Mouse (Mus musculus) intestine, postnatal 0 days (tissue): ENCODE results near the gene Olfr575. TPM values are rescaled to one million over a fixed set of nuclear protein-coding genes. Genes with fewer than 3 reads are reported as not detected.

Experiments
- ATAC-seq: fragments of 200-750 bp; cut with Nextera tagmentation; 2 replicates; pipeline ENCODE4 v1.8.0; 2017; ENCODE audit warnings: mild to moderate bottlenecking, moderate TSS enrichment, moderate library complexity
- H3K27ac ChIP-seq: fragments of 300-500 bp; sonication (generic); 2 replicates; pipeline ENCODE4 v1.5.1; 2014; ENCODE audit warnings: mild to moderate bottlenecking, low read depth, low read length, moderate library complexity
- H3K27me3 ChIP-seq: fragments of 300-500 bp; sonication (generic); replicated peaks from 2 replicates; pipeline ENCODE4 v1.6.1; 2014; ENCODE audit warnings: low read length, mixed read lengths; ENCODE audit not compliant: control insufficient read depth, insufficient read depth
- H3K36me3 ChIP-seq: fragments of 300-500 bp; sonication (generic); 2 replicates; pipeline ENCODE4 v1.6.1; 2014; ENCODE audit warnings: mild to moderate bottlenecking, moderate library complexity; ENCODE audit not compliant: control insufficient read depth, insufficient read depth
- H3K4me1 ChIP-seq: fragments of 300-500 bp; sonication (generic); replicated peaks from 2 replicates; pipeline ENCODE4 v1.6.1; 2014; ENCODE audit warnings: antibody characterized with exemption, low read length, mixed read lengths; ENCODE audit not compliant: control insufficient read depth, insufficient read depth
- H3K4me2 ChIP-seq: fragments of 300-500 bp; sonication (generic); replicated peaks from 2 replicates; pipeline ENCODE4 v1.6.1; 2014; ENCODE audit warnings: low read depth, mild to moderate bottlenecking, moderate library complexity
- H3K4me3 ChIP-seq: fragments of 300-500 bp; sonication (generic); 2 replicates; pipeline ENCODE4 v1.5.1; 2014; ENCODE audit warnings: low read depth, low read length
- H3K9ac ChIP-seq: fragments of 300-500 bp; sonication (generic); 2 replicates; pipeline ENCODE4 v1.6.1; 2014; ENCODE audit warnings: mild to moderate bottlenecking, low read depth, low read length
- H3K9me3 ChIP-seq: fragments of 300-500 bp; sonication (generic); 2 replicates; pipeline ENCODE4 v1.6.1; 2016; ENCODE audit warnings: mixed run types; ENCODE audit not compliant: control insufficient read depth
- CTCF ChIP-seq: sonication (generic); IDR thresholded peaks from 2 replicates; pipeline ENCODE4 v1.5.1; 2016; ENCODE audit warnings: low read depth, mild to moderate bottlenecking, control low read depth, antibody characterized with exemption, moderate library complexity
- WGBS: fragments of 180-500 bp; shearing (Covaris S2); extraction: QIAGEN DNeasy Blood & Tissue Kit; methylation state at CpG from one replicate; pipeline ENCODE4 v1.1.7; 2014; 5-methylcytosine and 5-hydroxymethylcytosine counted together
- polyA plus RNA-seq: library from polyadenylated mRNA; unstranded; fragments of >200 nt; fragmentation: Nextera tagmentation; extraction: Ambion mirVana; gene quantifications from 2 replicates; pipeline ENCODE4 v1.2.1, GENCODE M21; 2015

Olfr575 gene
- polyA plus RNA-seq, 1 experiment from 2014 or later = not detected

DNA sequence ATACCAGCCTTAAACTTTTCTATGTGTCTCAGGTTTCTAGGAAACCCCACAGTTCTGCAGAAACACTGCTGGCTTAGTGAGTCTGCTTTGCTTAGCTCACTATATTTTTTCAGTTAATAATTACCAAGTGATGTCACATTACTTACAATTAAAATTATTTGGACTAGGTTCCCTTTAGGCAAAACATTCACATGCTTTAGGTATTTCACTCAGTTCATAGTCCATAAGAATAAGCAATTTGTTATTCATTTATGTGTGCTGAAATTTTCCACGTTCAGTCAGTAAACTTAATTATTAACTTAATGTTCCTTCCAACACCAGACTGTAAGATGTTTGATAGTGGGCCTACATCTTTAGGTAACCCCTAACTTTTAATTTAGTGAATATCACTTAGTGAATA lies 7.8 kb downstream of the Olfr575 start:
- Histone ChIP-seq H3K9ac (no peak overlapping the region), H3K4me2 (no peak overlapping the region), H3K4me3 (no peak overlapping the region), H3K27ac (no peak overlapping the region), H3K4me1 (no peaks in the 10 kb centered on the region), H3K27me3 (no peaks in the 10 kb centered on the region), H3K9me3 (no peaks in the 10 kb centered on the region), H3K36me3 (no peaks in the 10 kb centered on the region)
- TF ChIP-seq CTCF = no peak
- WGBS = 32% methylated on average over 1 of the region's 1 CpGs
- no peak for ATAC-seq

- Histone ChIP-seq H3K4me2 (no peak within 1 kb of the TSS), H3K4me3 (no peak within 1 kb of the TSS), H3K4me1 (no peaks in the 10 kb centered on the region), H3K9me3 (no peaks in the 10 kb centered on the region), H3K36me3 (no peaks in the 10 kb centered on the region), H3K27me3 (no peaks in the 10 kb centered on the region), H3K9ac (no peak within 1 kb of the TSS), H3K27ac (no peak within 1 kb of the TSS)
- TF ChIP-seq CTCF = no peak
- WGBS = 87% methylated on average over 1 of the region's 1 CpGs
- no peak for ATAC-seq
Measured at GRCm38 (mm10) chr7:102948167-102948566, 10.4 kb downstream of the Olfr575 start, which contains the start of gene Olfr574. Gene Olfr574 (plus strand): TSS chr7:102948467.

- no peaks in the 10 kb centered on the region for H3K27me3 ChIP-seq
- H3K36me3 ChIP-seq = no peaks in the 10 kb centered on the region
- ATAC-seq = no peak
- 86% methylated on average over 1 of the region's 1 CpGs for WGBS
- no peak overlapping the region for H3K4me2 ChIP-seq
- no peak overlapping the region for H3K27ac ChIP-seq
- H3K9ac ChIP-seq = no peak overlapping the region
- H3K4me1 ChIP-seq = no peaks in the 10 kb centered on the region
- no peaks in the 10 kb centered on the region for H3K9me3 ChIP-seq
- no peak overlapping the region for H3K4me3 ChIP-seq
- TF ChIP-seq CTCF = no peak
Measured at GRCm38 (mm10) chr7:102943417-102943816, 15.2 kb downstream of the Olfr575 start.

DNA sequence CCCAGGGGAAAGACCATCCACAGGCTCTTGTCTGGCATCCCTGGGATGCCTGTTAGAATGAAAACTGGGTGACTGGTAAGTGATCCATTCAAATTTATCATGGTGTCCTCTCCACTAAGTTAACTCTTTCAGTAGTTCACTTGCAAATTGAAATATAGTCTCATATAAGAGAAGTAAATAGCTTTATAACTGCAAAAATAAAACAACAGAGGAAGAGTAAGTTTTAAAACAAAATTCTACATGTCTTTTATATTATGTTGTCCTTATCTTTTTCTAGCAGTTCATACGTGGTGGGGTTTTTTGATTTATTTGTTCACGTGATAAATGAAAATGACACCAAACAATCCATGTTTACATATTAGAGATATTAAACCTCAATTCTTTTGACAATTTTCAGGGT lies 16.1 kb downstream of the Olfr575 start, which contains the start of gene Olfr573-ps1:
Gene Olfr573-ps1 (minus strand): TSS at position 101 of the 400 bp plus-strand sequence.
- H3K4me1 ChIP-seq = no peaks in the 10 kb centered on the region
- no peak within 1 kb of the TSS for H3K4me3 ChIP-seq
- no peak within 1 kb of the TSS for H3K27ac ChIP-seq
- no peaks in the 10 kb centered on the region for H3K36me3 ChIP-seq
- H3K9me3 ChIP-seq = no peaks in the 10 kb centered on the region
- ATAC-seq = no peak
- H3K9ac ChIP-seq = no peak within 1 kb of the TSS
- no peaks in the 10 kb centered on the region for H3K27me3 ChIP-seq
- TF ChIP-seq CTCF = no peak
- WGBS = 70% methylated on average over 2 of the region's 2 CpGs
- H3K4me2 ChIP-seq = no peak within 1 kb of the TSS

DNA sequence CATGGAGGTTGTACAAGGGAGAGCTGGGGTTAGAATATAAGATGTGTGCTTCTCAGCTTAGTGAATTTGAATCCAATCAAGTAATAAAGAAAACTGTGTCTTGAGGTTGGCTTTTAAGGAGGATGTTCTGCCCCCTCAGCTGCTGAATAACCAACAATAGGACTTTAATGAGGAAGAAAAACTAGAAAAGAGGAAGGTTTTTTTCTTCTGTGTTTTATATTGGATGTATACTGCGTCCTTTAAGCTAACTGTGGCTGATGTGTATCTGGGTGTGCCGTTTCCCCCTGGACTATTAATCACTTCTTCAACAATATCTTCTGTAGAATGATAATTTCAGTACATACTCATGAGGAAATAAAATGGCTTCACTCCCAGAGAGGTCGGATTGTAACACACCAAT lies 31.5 kb downstream of the Olfr575 start:
- no peak overlapping the region for H3K9ac ChIP-seq
- no peak overlapping the region for H3K4me3 ChIP-seq
- H3K27me3 ChIP-seq = no peaks in the 10 kb centered on the region
- H3K4me2 ChIP-seq = no peak overlapping the region
- no peaks in the 10 kb centered on the region for H3K4me1 ChIP-seq
- no peak overlapping the region for H3K27ac ChIP-seq
- no peak for TF ChIP-seq CTCF
- H3K9me3 ChIP-seq = no peaks in the 10 kb centered on the region
- no peaks in the 10 kb centered on the region for H3K36me3 ChIP-seq
- no peak for ATAC-seq
- 68% methylated on average over 3 of the region's 3 CpGs for WGBS

- no peak within 1 kb of the TSS for H3K4me3 ChIP-seq
- ATAC-seq = no peak
- 56% methylated on average over 1 of the region's 1 CpGs for WGBS
- H3K27me3 ChIP-seq = no peaks in the 10 kb centered on the region
- H3K36me3 ChIP-seq = no peaks in the 10 kb centered on the region
- H3K4me2 ChIP-seq = no peak within 1 kb of the TSS
- no peak within 1 kb of the TSS for H3K9ac ChIP-seq
- H3K4me1 ChIP-seq = no peaks in the 10 kb centered on the region
- H3K27ac ChIP-seq = no peak within 1 kb of the TSS
- no peaks in the 10 kb centered on the region for H3K9me3 ChIP-seq
- TF ChIP-seq CTCF = no peak
Measured at GRCm38 (mm10) chr7:102924109-102924508, 34.5 kb downstream of the Olfr575 start, which contains the start of gene Olfr572. Gene Olfr572 (plus strand): TSS chr7:102924409.

DNA sequence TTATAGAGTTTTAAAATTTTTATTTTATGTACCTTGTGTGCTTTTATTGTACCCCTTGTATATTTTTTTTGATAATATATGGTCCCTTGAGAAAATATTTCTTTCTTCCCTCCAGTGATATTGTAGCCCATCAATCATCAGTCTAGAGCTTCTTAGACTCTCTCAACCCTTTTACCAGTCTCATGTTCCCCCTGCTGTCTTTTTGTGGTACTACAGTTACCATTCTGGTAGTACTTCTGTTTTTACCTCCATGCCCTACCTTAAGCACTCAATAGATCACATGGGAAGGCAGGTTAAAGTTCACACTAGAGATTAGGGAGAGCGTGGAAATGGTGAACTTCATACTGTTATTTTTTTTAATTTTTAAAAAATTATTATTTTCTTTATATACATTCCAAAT lies 38.9 kb downstream of the Olfr575 start:
- H3K27me3 ChIP-seq = no peaks in the 10 kb centered on the region
- no peaks in the 10 kb centered on the region for H3K9me3 ChIP-seq
- no peak overlapping the region for H3K4me3 ChIP-seq
- H3K36me3 ChIP-seq = no peaks in the 10 kb centered on the region
- no peak for ATAC-seq
- H3K4me1 ChIP-seq = no peaks in the 10 kb centered on the region
- TF ChIP-seq CTCF = peak; percentile 79
- H3K4me2 ChIP-seq = no peak overlapping the region
- 10% methylated on average over 1 of the region's 1 CpGs for WGBS
- no peak overlapping the region for H3K9ac ChIP-seq
- H3K27ac ChIP-seq = no peak overlapping the region
